In genomic region chr7:28901311-28902125, GRCm38 (mm10) we compare ENCODE assay signal across 9 mouse cellular contexts. TPM values are rescaled to one million over a fixed set of nuclear protein-coding genes. Genes with fewer than 3 reads are reported as not detected.
DNase-seq lines count a peak whose midpoint lies in the region; ATAC-seq lines count a peak whose summit lies in the region.
"Had no signal": no experiment of that assay in that cellular context is flagged by ENCODE, and none has a peak within 500 bp of the region (broad histone marks: within the 10 kb centered on the region; RNA-seq: fewer than 3 reads in every experiment).

No protein-coding gene starts in this region.

- H3K27me3 ChIP-seq in forebrain, embryonic 12.5 days: no peaks in the 10 kb centered on the region
- H3K27me3 ChIP-seq in forebrain, embryonic 14.5 days (replicated peaks; ENCODE audit: control insufficient read depth, insufficient read depth, low read length): no peaks in the 10 kb centered on the region
- H3K27me3 ChIP-seq in limb, embryonic 11.5 days (ENCODE audit: control insufficient read depth, insufficient read depth, low read length): no peaks in the 10 kb centered on the region
- no peaks in the 10 kb centered on the region for H3K27me3 ChIP-seq in limb, embryonic 10.5 days (ENCODE audit: low read depth, poor library complexity, severe bottlenecking)
- no peaks in the 10 kb centered on the region for H3K27me3 ChIP-seq in heart, embryonic 11.5 days (ENCODE audit: control insufficient read depth, insufficient read depth, low read length)
- no peaks in the 10 kb centered on the region for H3K27me3 ChIP-seq in neural tube, embryonic 14.5 days (ENCODE audit: control insufficient read depth, insufficient read depth, low read length)

- no peak overlapping the region for H3K4me2 ChIP-seq in forebrain, embryonic 12.5 days
- H3K4me2 ChIP-seq in forebrain, embryonic 14.5 days (ENCODE audit: low read length): no peak overlapping the region
- H3K4me2 ChIP-seq in limb, embryonic 11.5 days (ENCODE audit: low read depth, severe bottlenecking): no peak overlapping the region
- H3K4me2 ChIP-seq in heart, embryonic 11.5 days: no peak overlapping the region
- no peak overlapping the region for H3K4me2 ChIP-seq in neural tube, embryonic 14.5 days (ENCODE audit: low read depth, low read length)

- H3K9ac ChIP-seq in forebrain, embryonic 12.5 days: no peak overlapping the region
- H3K9ac ChIP-seq in forebrain, embryonic 14.5 days (ENCODE audit: low read length): no peak overlapping the region
- H3K9ac ChIP-seq in limb, embryonic 11.5 days (ENCODE audit: low read length): no peak overlapping the region
- peak overlapping the region; percentile 54; the same call in 1 of the 2 replicates for H3K9ac ChIP-seq in heart, embryonic 11.5 days (ENCODE audit: low read depth, low read length)
- no peak overlapping the region for H3K9ac ChIP-seq in neural tube, embryonic 14.5 days (replicated peaks; ENCODE audit: low read depth, low read length)
- H3K9ac ChIP-seq: liver, embryonic 14.5 days had no signal

- H3K36me3 ChIP-seq in forebrain, embryonic 12.5 days (replicated peaks): peaks cover 99% of the 10 kb centered on the region
- peaks cover 99% of the 10 kb centered on the region for H3K36me3 ChIP-seq in forebrain, embryonic 14.5 days (ENCODE audit: control insufficient read depth, insufficient read depth, low read length)
- peaks cover 52% of the 10 kb centered on the region for H3K36me3 ChIP-seq in limb, embryonic 11.5 days (ENCODE audit: control insufficient read depth, insufficient read depth, low read length)
- peaks cover 100% of the 10 kb centered on the region for H3K36me3 ChIP-seq in limb, embryonic 10.5 days
- peaks cover 93% of the 10 kb centered on the region for H3K36me3 ChIP-seq in heart, embryonic 11.5 days (ENCODE audit: control insufficient read depth, insufficient read depth, low read length)
- H3K36me3 ChIP-seq in neural tube, embryonic 14.5 days (ENCODE audit: control insufficient read depth, insufficient read depth, low read length): peaks cover 81% of the 10 kb centered on the region

- H3K4me1 ChIP-seq in forebrain, embryonic 12.5 days: no peaks in the 10 kb centered on the region
- no peaks in the 10 kb centered on the region for H3K4me1 ChIP-seq in forebrain, embryonic 14.5 days (ENCODE audit: control insufficient read depth, insufficient read depth, low read length)
- H3K4me1 ChIP-seq in limb, embryonic 11.5 days (ENCODE audit: control insufficient read depth, insufficient read depth, low read length): no peaks in the 10 kb centered on the region
- H3K4me1 ChIP-seq in limb, embryonic 10.5 days: no peaks in the 10 kb centered on the region
- peaks cover 29% of the 10 kb centered on the region for H3K4me1 ChIP-seq in heart, embryonic 11.5 days (ENCODE audit: control insufficient read depth, insufficient read depth, low read length)
- no peaks in the 10 kb centered on the region for H3K4me1 ChIP-seq in neural tube, embryonic 14.5 days (ENCODE audit: control insufficient read depth, insufficient read depth, low read length)

- WGBS in forebrain, embryonic 12.5 days: 95% methylated on average over 13 of the region's 13 CpGs
- whole genome bisulfite sequencing in forebrain, embryonic 14.5 days: 91% methylated on average over 13 of the region's 13 CpGs
- 86% methylated on average over 13 of the region's 13 CpGs for WGBS in limb, embryonic 11.5 days
- 87% methylated on average over 13 of the region's 13 CpGs for WGBS in limb, embryonic 10.5 days
- 85% methylated on average over 13 of the region's 13 CpGs for WGBS in heart, embryonic 11.5 days (ENCODE audit: insufficient replicate concordance)
- 86% methylated on average over 13 of the region's 13 CpGs for WGBS in neural tube, embryonic 14.5 days

- H3K27ac ChIP-seq in forebrain, embryonic 12.5 days: 0 out of 2 replicates have a peak overlapping the region, but pooled peaks have one; percentile 19
- H3K27ac ChIP-seq in forebrain, embryonic 14.5 days (ENCODE audit: low read depth, low read length): no peak overlapping the region
- no peak overlapping the region for H3K27ac ChIP-seq in limb, embryonic 11.5 days (replicated peaks; ENCODE audit: low read depth, low read length)
- H3K27ac ChIP-seq in limb, embryonic 10.5 days: no peak overlapping the region
- peak overlapping the region; percentile 81 for H3K27ac ChIP-seq in heart, embryonic 11.5 days (ENCODE audit: low read depth, low read length)
- H3K27ac ChIP-seq in neural tube, embryonic 14.5 days (ENCODE audit: low read depth, low read length): peak overlapping the region; percentile 52
- H3K27ac ChIP-seq: liver, embryonic 14.5 days had no signal

- no peak for DNase-seq in forebrain, embryonic 14.5 days (ENCODE audit: low spot score)
- no peak for DNase-seq in limb, embryonic 11.5 days (ENCODE audit: low spot score)
- no peak for DNase-seq in limb, embryonic 10.5 days (ENCODE audit: low spot score)
- DNase-seq in ovary, postnatal 36 days (ENCODE audit: low spot score): no peak
- no peak for DNase-seq in cerebellum, adult 18-20 months

- H3K9me3 ChIP-seq in forebrain, embryonic 12.5 days: no peaks in the 10 kb centered on the region
- no peaks in the 10 kb centered on the region for H3K9me3 ChIP-seq in forebrain, embryonic 14.5 days (replicated peaks; ENCODE audit: control insufficient read depth, low read length)
- no peaks in the 10 kb centered on the region for H3K9me3 ChIP-seq in limb, embryonic 11.5 days (ENCODE audit: control insufficient read depth, low read length)
- H3K9me3 ChIP-seq in limb, embryonic 10.5 days (replicated peaks): no peaks in the 10 kb centered on the region
- no peaks in the 10 kb centered on the region; the same call in 1 of the 2 replicates for H3K9me3 ChIP-seq in heart, embryonic 11.5 days (replicated peaks; ENCODE audit: control insufficient read depth, low read length)
- H3K9me3 ChIP-seq in neural tube, embryonic 14.5 days (ENCODE audit: control insufficient read depth, low read length): no peaks in the 10 kb centered on the region

- no peak for ATAC-seq in forebrain, embryonic 12.5 days (ENCODE audit: low FRiP score)
- ATAC-seq in forebrain, embryonic 14.5 days: no peak
- peak; percentile 29; the same call in 1 of the 2 replicates for ATAC-seq in limb, embryonic 11.5 days (ENCODE audit: insufficient number of reproducible peaks, low FRiP score, low TSS enrichment, low read depth)
- ATAC-seq in heart, embryonic 11.5 days (replicated peaks; ENCODE audit: insufficient number of reproducible peaks, low FRiP score, low TSS enrichment): peak; percentile 44; the same call in 1 of the 2 replicates
- peak; percentile 66; the same call in 1 of the 2 replicates for ATAC-seq in neural tube, embryonic 14.5 days (ENCODE audit: low read depth)

- H3K4me3 ChIP-seq in forebrain, embryonic 12.5 days (replicated peaks): no peak overlapping the region
- H3K4me3 ChIP-seq in forebrain, embryonic 14.5 days (ENCODE audit: low read depth, low read length): no peak overlapping the region
- H3K4me3 ChIP-seq in limb, embryonic 11.5 days (ENCODE audit: low read depth, low read length): no peak overlapping the region
- no peak overlapping the region for H3K4me3 ChIP-seq in limb, embryonic 10.5 days
- no peak overlapping the region for H3K4me3 ChIP-seq in heart, embryonic 11.5 days (ENCODE audit: low read depth, low read length)
- no peak overlapping the region for H3K4me3 ChIP-seq in neural tube, embryonic 14.5 days (ENCODE audit: low read depth, low read length)

RNA-seq across cellular contexts. Expression of gene Capn12, which starts 20.3 kb away (rescaled TPM):
- polyA plus RNA-seq in forebrain, embryonic 12.5 days (2016; fragmentation: Nextera tagmentation; extraction: Ambion mirVana): 0.24 and 0.57 TPM in 2 replicates
- polyA plus RNA-seq in forebrain, embryonic 14.5 days (2014; fragmentation: Nextera tagmentation; extraction: Ambion mirVana): 0.11 and 0.38 TPM in 2 replicates
- 0.59 and 0.62 TPM in 2 replicates for polyA plus RNA-seq in limb, embryonic 11.5 days (2014; fragmentation: Nextera tagmentation; extraction: Ambion mirVana)
- 0.44 and 0.48 TPM in 2 replicates for polyA plus RNA-seq in limb, embryonic 10.5 days (2016; fragmentation: Nextera tagmentation; extraction: Ambion mirVana)
- 0.46 and 0.70 TPM in 2 replicates for polyA plus RNA-seq in heart, embryonic 11.5 days (2014; fragmentation: Nextera tagmentation; extraction: Ambion mirVana)
- 0.46 and 0.90 TPM in 2 replicates for polyA plus RNA-seq in neural tube, embryonic 14.5 days (2014; fragmentation: Nextera tagmentation; extraction: Ambion mirVana)

RNA-seq across cellular contexts. Expression of gene Lgals7, which starts 37.9 kb away (rescaled TPM):
- 1.1 and 1.9 TPM in 2 replicates for polyA plus RNA-seq in forebrain, embryonic 12.5 days (2016; fragmentation: Nextera tagmentation; extraction: Ambion mirVana)
- 2.4 and 4.2 TPM in 2 replicates for polyA plus RNA-seq in forebrain, embryonic 14.5 days (2014; fragmentation: Nextera tagmentation; extraction: Ambion mirVana)
- 1.3 and 2.6 TPM in 2 replicates for polyA plus RNA-seq in limb, embryonic 11.5 days (2014; fragmentation: Nextera tagmentation; extraction: Ambion mirVana)
- 0.41 and 0.73 TPM in 2 replicates for polyA plus RNA-seq in limb, embryonic 10.5 days (2016; fragmentation: Nextera tagmentation; extraction: Ambion mirVana)
- 0.82 and 1.0 TPM in 2 replicates for polyA plus RNA-seq in heart, embryonic 11.5 days (2014; fragmentation: Nextera tagmentation; extraction: Ambion mirVana)
- 1.8 and 2.6 TPM in 2 replicates for polyA plus RNA-seq in neural tube, embryonic 14.5 days (2014; fragmentation: Nextera tagmentation; extraction: Ambion mirVana)

Comparison
In these comparisons a context has a peak if more than half of its experiments do, and no peak if none do; other contexts are left out.
1. H3K27ac ChIP-seq: peak in forebrain, embryonic 12.5 days (single experiment), heart, embryonic 11.5 days (single experiment) and neural tube, embryonic 14.5 days (single experiment); none in forebrain, embryonic 14.5 days (single experiment), limb, embryonic 11.5 days (single experiment) and limb, embryonic 10.5 days (single experiment).
2. ATAC-seq: peak in limb, embryonic 11.5 days (single experiment), heart, embryonic 11.5 days (single experiment) and neural tube, embryonic 14.5 days (single experiment); none in forebrain, embryonic 12.5 days (single experiment) and forebrain, embryonic 14.5 days (single experiment).